Mouse (Mus musculus) left cerebral cortex, adult 11 months (tissue): ENCODE measurements around the gene Tmem219.

ENCODE experiments used
- DNase-seq: peaks from one replicate; pipeline ENCODE4 v3.0.0; 2022; ENCODE audit warnings: low spot score

Gene Tmem219

DNA sequence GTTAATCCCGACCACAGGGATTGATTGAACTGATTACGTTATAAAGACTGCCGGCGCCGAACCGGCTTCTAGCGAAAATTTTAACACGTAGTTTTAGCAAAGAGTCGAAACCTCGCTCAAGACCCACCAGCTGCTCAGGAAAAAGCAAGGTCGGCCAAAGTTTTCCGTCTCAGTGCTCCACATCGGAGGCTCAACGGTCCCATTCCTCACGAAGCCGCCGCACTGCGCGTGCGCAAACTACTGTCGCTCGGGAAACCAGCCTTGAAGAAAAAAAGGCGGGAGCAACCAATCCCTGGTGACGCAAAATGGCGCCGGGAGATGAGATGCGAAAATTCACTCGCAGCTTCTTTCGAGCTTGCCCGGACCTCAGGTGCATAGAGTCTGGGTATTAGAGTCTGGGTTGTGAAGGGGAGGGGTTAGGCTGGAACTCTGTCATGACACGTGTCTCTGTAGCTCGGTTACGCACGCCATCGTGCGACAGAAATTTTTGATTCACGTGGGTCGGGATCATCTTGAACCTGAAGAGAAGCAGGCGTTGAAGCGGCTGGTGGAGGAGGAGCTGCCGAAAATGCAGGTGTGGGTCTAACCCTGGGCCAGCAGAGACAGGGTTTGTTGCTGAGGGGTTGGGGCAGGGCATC is 60.5 kb downstream of the Tmem219 start, which contains the start of gene Ino80e:
Gene Ino80e (minus strand): TSS at position 231 of the 638 bp plus-strand sequence.
- DNase-seq, result peak; percentile 87

DNA sequence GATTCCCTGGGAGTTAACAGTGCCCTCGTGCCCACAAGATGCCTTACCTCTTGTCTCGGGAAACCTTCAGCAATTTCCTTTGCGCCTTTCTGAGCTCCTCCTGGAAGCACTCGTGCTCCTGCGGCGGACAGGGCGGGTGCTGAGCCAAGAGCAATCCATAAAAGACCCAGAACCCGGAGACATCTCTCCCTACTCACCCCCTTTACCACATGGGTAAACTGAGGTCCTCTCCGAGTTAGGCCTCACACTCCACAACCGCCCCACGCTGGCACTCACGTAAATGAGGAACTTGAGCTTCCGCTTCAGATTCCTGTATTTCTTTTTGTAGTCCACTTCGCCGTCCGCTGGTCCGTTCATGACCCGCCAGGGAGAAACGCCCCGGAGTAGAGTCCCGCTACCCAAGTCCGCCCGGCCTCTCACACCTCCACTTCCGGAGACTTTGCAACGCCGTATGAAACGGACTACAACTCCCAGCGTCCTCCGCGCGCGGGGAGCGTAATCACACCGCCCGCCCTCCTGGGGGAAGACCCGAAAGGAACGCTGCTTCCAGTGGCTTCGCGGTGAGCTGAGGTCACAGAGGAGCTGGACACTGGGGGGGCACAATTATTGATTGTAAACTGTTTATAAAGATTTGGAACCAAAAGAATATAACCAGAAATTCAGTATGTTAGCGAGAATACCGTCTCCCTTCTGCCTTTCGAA is 61.1 kb downstream of the Tmem219 start, which contains the start of gene Hirip3:
Gene Hirip3 (plus strand): TSS at position 544 of the 702 bp plus-strand sequence.
- peak; percentile 85 for DNase-seq

DNA sequence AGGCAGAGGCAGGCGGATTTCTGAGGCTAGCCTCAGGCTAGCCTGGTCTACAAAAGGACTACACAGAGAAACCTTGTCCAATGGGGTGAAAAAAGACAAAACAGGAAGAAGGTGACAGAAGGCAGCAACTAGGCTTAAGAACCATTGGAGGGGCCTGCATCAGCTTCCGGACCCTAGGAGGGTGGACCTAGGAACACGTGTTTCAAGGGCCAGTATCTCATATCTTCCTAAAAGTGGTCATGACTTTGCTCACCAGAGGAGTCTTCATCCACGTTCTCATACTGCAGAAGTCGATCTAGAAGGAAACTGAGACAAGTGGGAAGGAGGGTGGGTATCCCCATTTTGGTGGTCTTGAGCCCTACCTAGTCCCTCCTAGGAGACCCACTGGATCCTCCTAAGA is 61.7 kb downstream of the Tmem219 start:
- DNase-seq, result no peak

GRCm38 (mm10) chr7:126856741-126857420 is 65.8 kb downstream of the Tmem219 start:
- no peak for DNase-seq

DNA sequence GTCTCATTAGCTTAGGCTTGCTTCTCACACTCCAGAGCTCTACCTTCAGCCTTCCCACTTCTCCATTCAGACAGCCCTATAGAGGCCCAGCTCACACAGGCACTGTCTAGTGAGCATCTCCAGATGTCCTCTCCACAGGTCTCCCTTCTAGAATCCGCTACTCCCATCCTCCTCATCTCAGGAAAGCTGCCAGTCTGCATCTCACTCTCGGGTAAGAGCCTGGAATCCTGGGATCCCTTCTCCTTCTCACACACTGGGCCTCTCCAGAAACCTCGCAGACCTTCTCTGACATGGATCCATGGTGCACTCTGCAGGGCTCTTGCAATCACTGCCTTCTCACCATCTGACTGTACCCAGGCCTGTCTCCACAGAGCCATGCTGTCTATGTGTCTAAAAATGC is 67.1 kb downstream of the Tmem219 start:
- no peak for DNase-seq

GRCm38 (mm10) chr7:126853454-126853853 is 69.3 kb downstream of the Tmem219 start:
- DNase-seq, result no peak

DNA sequence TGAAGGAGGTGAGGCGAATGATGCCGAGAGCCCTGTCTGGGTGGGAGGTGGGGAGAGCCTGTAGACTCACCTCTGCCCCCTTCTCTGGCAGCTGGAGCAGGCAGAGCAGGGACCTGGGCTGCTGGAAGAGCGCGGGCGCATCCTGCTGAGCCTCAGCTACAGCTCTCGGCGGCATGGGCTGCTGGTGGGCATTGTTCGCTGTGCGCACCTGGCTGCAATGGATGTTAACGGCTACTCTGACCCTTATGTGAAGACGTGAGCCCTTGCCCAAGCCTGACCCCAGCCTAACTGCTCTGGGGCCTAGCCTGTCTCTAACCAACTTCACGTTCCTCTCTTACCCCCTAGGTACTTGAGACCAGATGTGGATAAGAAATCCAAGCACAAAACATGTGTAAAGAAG is 71.5 kb downstream of the Tmem219 start:
- DNase-seq, result no peak

DNA sequence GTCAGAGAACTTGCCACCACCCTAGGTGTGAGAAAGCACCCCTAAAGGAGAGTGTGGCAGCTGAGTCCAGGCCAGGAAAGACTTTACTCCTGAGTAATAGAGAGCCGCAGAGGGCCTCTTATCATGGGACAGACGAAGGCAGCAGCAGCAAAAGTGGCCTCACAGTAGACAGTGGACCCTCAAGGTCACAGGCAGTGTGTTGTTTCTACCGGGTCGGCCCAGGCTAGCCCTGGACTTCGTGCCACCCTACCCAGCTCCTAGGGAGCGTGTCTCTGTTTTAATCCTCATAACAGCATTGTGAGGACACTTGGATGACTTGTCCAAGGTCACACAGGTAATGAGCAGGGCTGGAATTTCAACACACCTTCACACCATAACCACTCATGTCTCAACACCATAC is 72.6 kb downstream of the Tmem219 start:
- DNase-seq, result no peak

DNA sequence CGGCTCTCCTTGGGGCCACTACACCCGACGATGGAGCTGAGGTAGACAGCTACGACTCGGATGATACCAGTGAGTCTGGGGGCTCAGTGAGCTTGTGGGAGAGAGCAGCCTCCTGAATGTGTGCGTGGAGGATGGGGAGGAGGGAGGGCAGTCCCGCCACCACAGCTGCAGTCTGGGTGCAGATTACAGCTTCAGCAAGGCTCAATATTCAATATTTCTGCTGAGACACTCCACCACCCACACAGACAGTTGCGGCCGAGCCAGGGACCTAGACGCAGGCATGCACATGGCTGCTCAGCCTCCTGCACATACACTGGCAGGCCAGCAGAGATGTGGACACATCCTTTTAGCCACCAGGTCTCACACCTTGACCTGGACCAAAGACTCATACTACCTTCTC is 73.9 kb downstream of the Tmem219 start:
- DNase-seq, result no peak

DNA sequence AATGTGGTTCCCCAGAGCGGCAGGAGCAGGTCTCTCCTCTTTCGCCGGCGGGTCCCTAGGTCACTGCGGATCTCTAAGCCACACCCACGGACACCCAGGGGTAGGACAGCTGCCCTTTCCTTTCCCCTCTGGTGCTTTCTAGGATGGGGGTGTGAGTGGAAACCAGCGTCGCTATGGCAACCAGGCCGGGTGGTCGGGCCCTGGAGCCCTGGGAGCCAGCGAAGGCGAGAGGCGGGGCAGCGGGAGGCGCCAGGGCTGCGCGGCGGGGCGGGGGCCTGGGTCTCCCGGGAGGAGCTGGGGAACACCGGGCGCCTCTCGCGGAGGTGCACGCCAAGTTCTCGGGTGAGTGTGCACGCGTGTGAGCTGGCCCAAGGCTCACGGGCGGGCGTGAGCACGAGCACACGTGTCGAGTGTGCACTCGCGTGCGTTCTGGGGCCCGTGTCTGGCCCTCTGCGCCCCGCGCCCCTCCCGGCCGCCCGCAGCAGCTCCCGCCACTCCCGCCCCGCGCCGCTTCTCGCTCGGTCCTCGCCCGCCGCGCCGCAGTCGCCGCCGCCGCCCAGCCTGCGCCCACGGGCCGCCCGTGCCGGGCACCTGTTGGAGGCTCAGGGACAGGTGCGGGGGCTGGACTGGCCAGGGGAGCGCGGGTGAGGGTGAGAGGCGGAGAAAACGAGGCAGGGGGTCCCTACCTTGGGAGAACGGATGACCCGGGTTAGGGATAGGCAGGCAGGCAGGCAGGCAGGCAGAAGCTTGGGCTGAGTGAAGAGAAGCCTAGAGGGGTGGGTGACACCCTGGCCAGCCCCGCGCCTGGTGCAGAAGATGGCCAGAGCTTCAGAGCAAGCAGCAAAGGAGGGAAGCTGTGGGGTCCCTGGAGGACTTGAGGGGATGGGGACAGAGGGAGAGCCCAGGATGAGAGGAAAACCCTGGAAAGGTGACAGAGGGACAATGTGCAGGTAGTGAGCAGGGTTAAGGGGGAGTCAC is 75.0 kb downstream of the Tmem219 start:
- DNase-seq, result no peak

- DNase-seq, result no peak
Observed at GRCm38 (mm10) chr7:126847116-126847420, 75.6 kb downstream of the Tmem219 start, which contains the start of gene Doc2a. Doc2a (plus strand) TSS chr7:126847416.

DNA sequence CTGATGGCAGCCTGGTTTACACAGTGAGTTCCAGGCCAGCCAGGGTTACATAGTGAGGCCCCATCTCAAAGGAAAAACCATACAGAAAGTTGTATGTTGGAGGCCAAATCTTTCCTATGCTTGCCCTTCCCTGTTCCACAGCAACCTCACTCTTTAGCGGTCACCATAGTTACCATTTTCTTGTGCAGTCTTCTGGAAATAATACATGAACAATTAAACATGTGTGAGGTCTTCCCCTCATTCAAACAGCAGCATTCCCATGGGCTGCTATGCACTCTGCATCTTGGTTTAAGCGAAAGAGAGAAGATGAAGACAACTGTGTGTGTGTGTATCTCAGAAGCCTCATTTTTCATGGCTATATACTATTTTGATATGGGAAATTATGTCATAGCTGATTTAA is 77.2 kb downstream of the Tmem219 start:
- no peak for DNase-seq

DNA sequence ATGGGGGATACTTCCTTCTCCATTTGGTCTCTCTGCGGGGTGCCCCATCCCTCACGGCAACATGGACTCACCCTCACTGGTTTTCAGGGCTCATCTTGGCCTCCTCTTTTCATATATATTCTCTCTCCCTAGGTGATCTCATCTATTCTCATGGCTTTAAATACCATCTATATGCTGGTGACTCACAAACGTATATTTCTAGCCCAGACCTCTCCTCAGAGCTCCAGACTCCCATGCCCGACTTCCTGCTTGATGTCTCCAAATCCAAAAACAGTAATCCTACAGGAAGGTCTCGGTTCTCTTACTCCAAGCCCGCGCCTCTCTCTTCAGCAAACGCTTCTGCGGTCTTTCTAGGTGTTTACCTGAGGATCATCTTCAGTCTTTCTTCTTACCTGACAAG is 79.4 kb downstream of the Tmem219 start:
- no peak for DNase-seq
